Mouse (Mus musculus) myocyte (in vitro differentiated cells): ENCODE results near the gene Tmem260. TPM values are rescaled to one million over a fixed set of nuclear protein-coding genes. Genes with fewer than 3 reads are reported as not detected.

ENCODE experiments used
- H3K27me3 ChIP-seq: one replicate; pipeline ENCODE4 v1.6.1; 2011; ENCODE audit not compliant: control insufficient read depth, insufficient read depth, insufficient read length
- H3K36me3 ChIP-seq: one replicate; pipeline ENCODE4 v1.6.1; 2011; ENCODE audit not compliant: control insufficient read depth, insufficient read depth
- H3K4me2 ChIP-seq: one replicate; pipeline ENCODE4 v1.6.1; 2011; ENCODE audit warnings: low read depth, control low read depth
- H3K4me3 ChIP-seq: one replicate; pipeline ENCODE4 v1.5.1; 2011; ENCODE audit warnings: mild to moderate bottlenecking, control low read depth, moderate library complexity
- H3K79me2 ChIP-seq: one replicate; pipeline ENCODE4 v1.6.1; 2011; ENCODE audit not compliant: control insufficient read depth, insufficient read depth
- H3ac ChIP-seq: one replicate; pipeline ENCODE4 v1.6.1; 2011; ENCODE audit not compliant: control insufficient read depth, insufficient read length
- CEBPB ChIP-seq: IDR thresholded peaks from 2 replicates; pipeline ENCODE4 v1.6.1; 2011; ENCODE audit warnings: mild to moderate bottlenecking, moderate library complexity; ENCODE audit not compliant: poor library complexity, insufficient read depth, severe bottlenecking
- E2F4 ChIP-seq: IDR thresholded peaks from one replicate; pipeline ENCODE4 v1.6.1; 2011; ENCODE audit warnings: mild to moderate bottlenecking, control low read depth, moderate library complexity; ENCODE audit not compliant: insufficient read depth
- MAX ChIP-seq: IDR thresholded peaks from one replicate; pipeline ENCODE4 v1.6.1; 2011; ENCODE audit warnings: low read depth, mild to moderate bottlenecking, control low read depth
- MYOD1 ChIP-seq, 3 experiments: IDR thresholded peaks; one replicate each; pipeline ENCODE4 v1.6.1; 2011; ENCODE audit warnings: control low read depth in 2 of 3, low read depth in 2 of 3, mild to moderate bottlenecking in 2 of 3, moderate library complexity in 1 of 3; ENCODE audit not compliant: insufficient read length in 2 of 3, control insufficient read depth in 1 of 3
- MYOG ChIP-seq, 3 experiments: IDR thresholded peaks; one replicate each; pipeline ENCODE4 v1.6.1; 2011; ENCODE audit warnings: control low read depth in 2 of 3, low read depth in 2 of 3, mild to moderate bottlenecking in 2 of 3; ENCODE audit not compliant: insufficient read length in 2 of 3, control insufficient read depth in 1 of 3, insufficient read depth in 1 of 3
- POLR2A ChIP-seq: IDR thresholded peaks from one replicate; pipeline ENCODE4 v1.6.1; 2011; ENCODE audit warnings: low read depth, mild to moderate bottlenecking, control low read depth, moderate library complexity; ENCODE audit not compliant: insufficient read length
- POLR2AphosphoS2 ChIP-seq: IDR thresholded peaks from one replicate; pipeline ENCODE4 v1.6.1; 2011; ENCODE audit warnings: low read depth, control low read depth; ENCODE audit not compliant: insufficient read length
- REST ChIP-seq: IDR thresholded peaks from one replicate; pipeline ENCODE4 v1.6.1; 2011; ENCODE audit warnings: mild to moderate bottlenecking, control low read depth, moderate library complexity; ENCODE audit not compliant: insufficient read depth, insufficient read length
- SRF ChIP-seq: IDR thresholded peaks from one replicate; pipeline ENCODE4 v1.6.1; 2011; ENCODE audit warnings: low read depth; ENCODE audit not compliant: control insufficient read depth, insufficient read length
- TCF12 ChIP-seq: IDR thresholded peaks from one replicate; pipeline ENCODE4 v1.6.1; 2011; ENCODE audit warnings: mild to moderate bottlenecking, control low read depth; ENCODE audit not compliant: poor library complexity, insufficient read depth, severe bottlenecking
- TCF3 ChIP-seq: IDR thresholded peaks from one replicate; pipeline ENCODE4 v1.6.1; 2011; ENCODE audit warnings: low read depth, control low read depth; ENCODE audit not compliant: insufficient read length
- USF1 ChIP-seq: IDR thresholded peaks from one replicate; pipeline ENCODE4 v1.6.1; 2011; ENCODE audit warnings: low read depth, mild to moderate bottlenecking, control low read depth, moderate library complexity
- polyA plus RNA-seq: library from polyadenylated mRNA; unstranded; fragments of >200 nt; fragmentation: generic; extraction: Trizol; gene quantifications from one replicate; pipeline ENCODE4 v1.2.1, GENCODE M21; 2012; ENCODE audit warnings: missing spikeins

Gene Tmem260
- polyA plus RNA-seq, 1 experiment = 5.2 TPM

GRCm38 (mm10) chr14:48418672-48419071 is 27.3 kb upstream of the Tmem260 start:
- Histone ChIP-seq H3K79me2 (no peaks in the 10 kb centered on the region), H3K4me2 (no peak overlapping the region), H3ac (no peak overlapping the region), H3K4me3 (no peak overlapping the region), H3K36me3 (no peaks in the 10 kb centered on the region), H3K27me3 (peaks cover 4% of the 10 kb centered on the region)
- no peak for TF ChIP-seq POLR2A
- TF ChIP-seq MYOD1 (IDR thresholded peaks at IDR 0.05; ENCODE audit: control insufficient read depth in 1 of 3, insufficient read length in 2 of 3, low read depth in 2 of 3) = no peak
- TF ChIP-seq E2F4 = no peak
- TF ChIP-seq POLR2AphosphoS2 = no peak
- no peak for TF ChIP-seq MAX
- no peak for TF ChIP-seq REST
- no peak for TF ChIP-seq TCF12
- TF ChIP-seq SRF = no peak
- TF ChIP-seq TCF3 = no peak
- no peak for TF ChIP-seq USF1
- TF ChIP-seq MYOG (IDR thresholded peaks at IDR 0.05; ENCODE audit: control insufficient read depth in 1 of 3, insufficient read depth in 1 of 3, insufficient read length in 2 of 3, low read depth in 2 of 3) = no peak
- no peak for TF ChIP-seq CEBPB

GRCm38 (mm10) chr14:48421476-48421875 is 24.4 kb upstream of the Tmem260 start:
- H3K27me3 ChIP-seq = no peaks in the 10 kb centered on the region
- TF ChIP-seq E2F4 (no peak), TCF3 (no peak), POLR2AphosphoS2 (no peak), MAX (no peak)
- H3ac ChIP-seq = no peak overlapping the region
- H3K4me3 ChIP-seq = no peak overlapping the region
- no peak overlapping the region for H3K4me2 ChIP-seq
- H3K79me2 ChIP-seq = no peaks in the 10 kb centered on the region
- no peaks in the 10 kb centered on the region for H3K36me3 ChIP-seq

- Histone ChIP-seq H3K4me3 (no peak overlapping the region), H3K36me3 (no peaks in the 10 kb centered on the region), H3ac (no peak overlapping the region), H3K79me2 (no peaks in the 10 kb centered on the region), H3K27me3 (no peaks in the 10 kb centered on the region), H3K4me2 (peak overlapping the region; percentile 30)
- TF ChIP-seq REST (no peak), MYOG (IDR thresholded peaks at IDR 0.05; ENCODE audit: control insufficient read depth in 1 of 3, insufficient read depth in 1 of 3, insufficient read length in 2 of 3, low read depth in 2 of 3) (peak in 1 of 3 experiments; percentile 71), TCF12 (no peak), POLR2A (no peak), E2F4 (no peak), TCF3 (no peak), MYOD1 (IDR thresholded peaks at IDR 0.05; ENCODE audit: control insufficient read depth in 1 of 3, insufficient read length in 2 of 3, low read depth in 2 of 3) (peak in 2 of 3 experiments; percentile 37 to 70)
These were observed 23.9 kb upstream of the Tmem260 start for GRCm38 (mm10) chr14:48421996-48422395.

DNA sequence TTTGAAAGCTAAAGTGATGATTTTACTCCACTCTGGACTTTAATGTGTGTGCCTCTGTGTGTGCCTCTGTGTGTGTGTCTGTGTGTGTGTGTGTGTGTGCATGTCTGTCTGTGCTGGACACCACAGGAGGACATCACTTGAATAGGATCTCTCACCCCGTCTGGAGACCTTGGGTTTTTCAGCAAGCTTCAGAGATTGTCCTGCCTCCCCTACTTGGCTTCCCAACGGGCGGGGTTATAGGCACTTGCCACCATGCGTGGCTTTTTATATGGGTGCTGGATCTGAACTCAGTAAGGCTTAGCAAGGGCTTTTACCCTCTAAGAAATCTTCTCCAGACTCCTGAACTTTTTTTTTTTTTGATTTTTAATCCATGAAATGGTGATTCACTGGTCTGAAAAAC is 23.5 kb upstream of the Tmem260 start:
- H3K27me3 ChIP-seq = no peaks in the 10 kb centered on the region
- H3K4me3 ChIP-seq = no peak overlapping the region
- H3K4me2 ChIP-seq = peak overlapping the region; percentile 30
- TF ChIP-seq USF1 (no peak), TCF3 (no peak), MAX (no peak), TCF12 (no peak), MYOD1 (IDR thresholded peaks at IDR 0.05; ENCODE audit: control insufficient read depth in 1 of 3, insufficient read length in 2 of 3, low read depth in 2 of 3) (no peak), SRF (no peak), POLR2AphosphoS2 (no peak), MYOG (IDR thresholded peaks at IDR 0.05; ENCODE audit: control insufficient read depth in 1 of 3, insufficient read depth in 1 of 3, insufficient read length in 2 of 3, low read depth in 2 of 3) (no peak), POLR2A (no peak), REST (no peak), E2F4 (no peak), CEBPB (no peak)
- H3ac ChIP-seq = no peak overlapping the region
- no peaks in the 10 kb centered on the region for H3K79me2 ChIP-seq
- no peaks in the 10 kb centered on the region for H3K36me3 ChIP-seq

DNA sequence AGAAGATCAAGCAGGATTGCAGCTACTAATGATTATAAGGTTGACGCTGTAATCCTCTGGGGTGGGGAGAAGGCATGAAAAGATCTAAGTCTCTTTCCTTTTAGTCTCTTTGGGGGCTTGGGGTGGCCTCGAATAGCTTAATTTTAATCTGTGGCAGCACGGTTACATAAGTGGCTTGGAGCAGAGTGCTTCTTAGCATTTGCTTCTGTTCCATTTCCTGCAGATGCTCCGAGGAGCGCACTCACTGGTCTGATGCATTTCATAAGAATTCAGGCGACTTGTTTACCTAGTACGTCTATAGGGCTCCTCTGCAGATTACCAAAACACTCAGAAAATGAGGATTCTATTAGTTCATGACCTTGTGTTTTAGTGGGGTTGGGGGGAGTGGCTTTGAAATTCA is 23.0 kb upstream of the Tmem260 start:
- Histone ChIP-seq H3K4me2 (no peak overlapping the region), H3K4me3 (no peak overlapping the region), H3K36me3 (no peaks in the 10 kb centered on the region), H3K27me3 (no peaks in the 10 kb centered on the region), H3K79me2 (no peaks in the 10 kb centered on the region), H3ac (no peak overlapping the region)
- TF ChIP-seq CEBPB (no peak), SRF (no peak), MYOD1 (IDR thresholded peaks at IDR 0.05; ENCODE audit: control insufficient read depth in 1 of 3, insufficient read length in 2 of 3, low read depth in 2 of 3) (no peak), POLR2A (no peak), REST (no peak), MYOG (IDR thresholded peaks at IDR 0.05; ENCODE audit: control insufficient read depth in 1 of 3, insufficient read depth in 1 of 3, insufficient read length in 2 of 3, low read depth in 2 of 3) (no peak), TCF12 (no peak)
